Mouse (Mus musculus): ENCODE data around the gene Adcy4. TPM values are rescaled to one million over a fixed set of nuclear protein-coding genes. Genes with fewer than 3 reads are reported as not detected.

The Adcy4 gene
- polyA plus RNA-seq, 1 experiment from 2014 or later: 10.4 TPM

- peak; percentile 8 for ATAC-seq (ENCODE audit: low FRiP score, low TSS enrichment)
- Histone ChIP-seq H3K27ac (ENCODE audit: low read depth, low read length) (peak overlapping the region; percentile 97), H3K4me2 (replicated peaks; ENCODE audit: low read depth, low read length) (peak overlapping the region; percentile 81), H3K9me3 (ENCODE audit: control insufficient read depth, low read length) (no peaks in the 10 kb centered on the region), H3K36me3 (ENCODE audit: control insufficient read depth, insufficient read depth, low read length) (peaks cover 10% of the 10 kb centered on the region), H3K27me3 (ENCODE audit: control insufficient read depth, insufficient read depth, low read length) (no peaks in the 10 kb centered on the region), H3K9ac (ENCODE audit: low read depth, low read length) (peak overlapping the region; percentile 80), H3K4me1 (ENCODE audit: control insufficient read depth, insufficient read depth, low read length) (peaks cover 31% of the 10 kb centered on the region), H3K4me3 (ENCODE audit: low read length) (peak overlapping the region; percentile 83)
- under 1% methylated on average over 29 of the region's 32 CpGs for WGBS
These were observed 40.8 kb upstream of the Adcy4 start for GRCm38 (mm10) chr14:55824481-55825215.

- Histone ChIP-seq H3K36me3 (ENCODE audit: control insufficient read depth, insufficient read depth, low read length) (peaks cover 4% of the 10 kb centered on the region), H3K27ac (ENCODE audit: low read depth, low read length) (peak overlapping the region; percentile 97), H3K27me3 (ENCODE audit: control insufficient read depth, insufficient read depth, low read length) (no peaks in the 10 kb centered on the region), H3K9me3 (ENCODE audit: control insufficient read depth, low read length) (no peaks in the 10 kb centered on the region), H3K4me2 (replicated peaks; ENCODE audit: low read depth, low read length) (peak overlapping the region; percentile 81), H3K4me1 (ENCODE audit: control insufficient read depth, insufficient read depth, low read length) (peaks cover 26% of the 10 kb centered on the region), H3K4me3 (ENCODE audit: low read length) (peak overlapping the region; percentile 83), H3K9ac (ENCODE audit: low read depth, low read length) (peak overlapping the region; percentile 80; the same call in 1 of the 2 replicates)
- WGBS: 0% methylated on average over 10 of the region's 10 CpGs
- ATAC-seq (ENCODE audit: low FRiP score, low TSS enrichment): peak; percentile 5; the same call in 1 of the 2 replicates
These were observed 40.1 kb upstream of the Adcy4 start for GRCm38 (mm10) chr14:55824001-55824480.

GRCm38 (mm10) chr14:55822991-55823762 is 39.3 kb upstream of the Adcy4 start, which contains the start of gene Nfatc4:
Gene Nfatc4 (plus strand): TSS chr14:55823144.
- Histone ChIP-seq H3K4me2 (replicated peaks; ENCODE audit: low read depth, low read length) (peak within 1 kb of the TSS; percentile 81), H3K27ac (ENCODE audit: low read depth, low read length) (peak within 1 kb of the TSS; percentile 97), H3K4me3 (ENCODE audit: low read length) (peak within 1 kb of the TSS; percentile 83), H3K27me3 (ENCODE audit: control insufficient read depth, insufficient read depth, low read length) (no peaks in the 10 kb centered on the region), H3K9ac (ENCODE audit: low read depth, low read length) (peak within 1 kb of the TSS; percentile 80), H3K4me1 (ENCODE audit: control insufficient read depth, insufficient read depth, low read length) (peaks cover 18% of the 10 kb centered on the region), H3K9me3 (ENCODE audit: control insufficient read depth, low read length) (no peaks in the 10 kb centered on the region), H3K36me3 (ENCODE audit: control insufficient read depth, insufficient read depth, low read length) (no peaks in the 10 kb centered on the region; the same call in 1 of the 2 replicates)
- WGBS: 1% methylated on average over 31 of the region's 46 CpGs
- peak; percentile 90 for ATAC-seq (ENCODE audit: low FRiP score, low TSS enrichment)

- Histone ChIP-seq H3K4me1 (ENCODE audit: control insufficient read depth, insufficient read depth, low read length) (peaks cover 15% of the 10 kb centered on the region), H3K4me3 (ENCODE audit: low read length) (peak overlapping the region; percentile 83), H3K4me2 (replicated peaks; ENCODE audit: low read depth, low read length) (peak overlapping the region; percentile 81), H3K27me3 (ENCODE audit: control insufficient read depth, insufficient read depth, low read length) (no peaks in the 10 kb centered on the region), H3K9ac (ENCODE audit: low read depth, low read length) (peak overlapping the region; percentile 80; the same call in 1 of the 2 replicates), H3K9me3 (ENCODE audit: control insufficient read depth, low read length) (no peaks in the 10 kb centered on the region), H3K36me3 (ENCODE audit: control insufficient read depth, insufficient read depth, low read length) (no peaks in the 10 kb centered on the region; the same call in 1 of the 2 replicates), H3K27ac (ENCODE audit: low read depth, low read length) (peak overlapping the region; percentile 97)
- no peak for ATAC-seq (ENCODE audit: low FRiP score, low TSS enrichment)
- 5% methylated on average over 13 of the region's 13 CpGs for WGBS
These were observed 38.6 kb upstream of the Adcy4 start for GRCm38 (mm10) chr14:55822435-55822990.

- H3K36me3 ChIP-seq (ENCODE audit: control insufficient read depth, insufficient read depth, low read length): no peaks in the 10 kb centered on the region
- H3K4me3 ChIP-seq (ENCODE audit: low read length): no peak overlapping the region
- no peak overlapping the region for H3K27ac ChIP-seq (ENCODE audit: low read depth, low read length)
- no peak overlapping the region for H3K4me2 ChIP-seq (replicated peaks; ENCODE audit: low read depth, low read length)
- H3K4me1 ChIP-seq (ENCODE audit: control insufficient read depth, insufficient read depth, low read length): 0 out of 2 replicates have a peak, but pooled peaks cover 4% of the 10 kb centered on the region
- no peaks in the 10 kb centered on the region for H3K9me3 ChIP-seq (ENCODE audit: control insufficient read depth, low read length)
- ATAC-seq (ENCODE audit: low FRiP score, low TSS enrichment): no peak
- 89% methylated on average over 9 of the region's 9 CpGs for WGBS
- H3K27me3 ChIP-seq (ENCODE audit: control insufficient read depth, insufficient read depth, low read length): no peaks in the 10 kb centered on the region
- H3K9ac ChIP-seq (ENCODE audit: low read depth, low read length): no peak overlapping the region
These were observed 36.7 kb upstream of the Adcy4 start for GRCm38 (mm10) chr14:55820576-55820975.

- Histone ChIP-seq H3K9me3 (ENCODE audit: control insufficient read depth, low read length) (no peaks in the 10 kb centered on the region), H3K4me2 (replicated peaks; ENCODE audit: low read depth, low read length) (no peak overlapping the region)
- WGBS: 82% methylated on average over 7 of the region's 7 CpGs
These were observed 36.0 kb upstream of the Adcy4 start for GRCm38 (mm10) chr14:55819845-55820405.

DNA sequence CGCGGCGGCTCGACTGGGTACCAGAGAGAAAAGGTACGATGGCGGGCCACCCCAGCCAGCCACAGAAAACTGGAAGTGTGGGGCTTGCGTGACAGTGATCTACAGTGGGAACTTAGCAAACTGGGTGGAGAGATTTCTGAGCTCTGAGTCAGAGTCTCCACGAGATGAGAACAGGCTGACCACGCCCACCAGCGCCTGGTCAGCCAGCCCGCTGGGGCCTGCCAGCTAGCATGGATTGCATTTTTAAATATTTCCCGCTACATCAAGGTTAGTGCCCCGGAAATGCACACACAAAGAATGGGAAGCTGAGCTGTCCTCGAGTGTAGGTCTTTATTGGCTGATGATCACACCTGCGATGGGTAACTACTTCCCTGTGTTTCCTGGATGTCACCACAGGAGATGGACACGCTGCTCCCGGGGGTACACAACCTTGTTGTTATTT is 31.4 kb upstream of the Adcy4 start:
- peak; percentile 81 for ATAC-seq (ENCODE audit: low FRiP score, low TSS enrichment)
- Histone ChIP-seq H3K36me3 (ENCODE audit: control insufficient read depth, insufficient read depth, low read length) (no peaks in the 10 kb centered on the region), H3K4me1 (ENCODE audit: control insufficient read depth, insufficient read depth, low read length) (no peaks in the 10 kb centered on the region), H3K27me3 (ENCODE audit: control insufficient read depth, insufficient read depth, low read length) (no peaks in the 10 kb centered on the region), H3K4me3 (ENCODE audit: low read length) (peak overlapping the region; percentile 48), H3K9me3 (ENCODE audit: control insufficient read depth, low read length) (no peaks in the 10 kb centered on the region), H3K4me2 (replicated peaks; ENCODE audit: low read depth, low read length) (peak overlapping the region; percentile 68), H3K27ac (ENCODE audit: low read depth, low read length) (no peak overlapping the region), H3K9ac (ENCODE audit: low read depth, low read length) (peak overlapping the region; percentile 52; the same call in 1 of the 2 replicates)
- 31% methylated on average over 17 of the region's 17 CpGs for WGBS

More at GRCm38 (mm10) chr14:55819845-55820405, 36.0 kb upstream of the Adcy4 start:
- Histone ChIP-seq H3K27me3 (ENCODE audit: control insufficient read depth, insufficient read depth, low read length) (no peaks in the 10 kb centered on the region), H3K27ac (ENCODE audit: low read depth, low read length) (no peak overlapping the region), H3K9ac (ENCODE audit: low read depth, low read length) (no peak overlapping the region), H3K4me3 (ENCODE audit: low read length) (no peak overlapping the region), H3K36me3 (ENCODE audit: control insufficient read depth, insufficient read depth, low read length) (no peaks in the 10 kb centered on the region), H3K4me1 (ENCODE audit: control insufficient read depth, insufficient read depth, low read length) (0 out of 2 replicates have a peak, but pooled peaks cover 4% of the 10 kb centered on the region)
- no peak for ATAC-seq (ENCODE audit: low FRiP score, low TSS enrichment)

DNA sequence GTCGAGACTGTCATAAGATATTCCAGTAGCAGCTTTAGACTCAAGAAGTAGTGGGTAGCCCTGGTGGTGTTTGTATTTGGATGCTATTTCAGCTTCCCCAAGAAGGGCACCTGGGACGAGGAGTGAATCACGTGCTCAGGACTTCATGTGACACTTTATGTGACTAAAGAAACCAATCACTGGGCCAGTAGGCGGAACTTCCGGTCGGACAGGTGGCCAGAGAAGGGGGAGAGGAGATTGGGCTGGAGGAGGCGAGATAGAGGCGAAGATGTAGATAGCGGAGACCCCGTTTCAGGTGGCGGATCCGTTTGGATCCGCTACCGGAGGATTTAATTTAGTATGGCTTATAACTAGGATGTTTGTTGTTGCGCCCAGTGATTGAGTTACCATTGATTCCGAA is 31.0 kb upstream of the Adcy4 start:
- ATAC-seq (ENCODE audit: low FRiP score, low TSS enrichment): peak; percentile 68; the same call in 1 of the 2 replicates
- Histone ChIP-seq H3K36me3 (ENCODE audit: control insufficient read depth, insufficient read depth, low read length) (no peaks in the 10 kb centered on the region), H3K9me3 (ENCODE audit: control insufficient read depth, low read length) (no peaks in the 10 kb centered on the region), H3K4me1 (ENCODE audit: control insufficient read depth, insufficient read depth, low read length) (no peaks in the 10 kb centered on the region), H3K4me2 (replicated peaks; ENCODE audit: low read depth, low read length) (peak overlapping the region; percentile 68), H3K27ac (ENCODE audit: low read depth, low read length) (no peak overlapping the region), H3K9ac (ENCODE audit: low read depth, low read length) (peak overlapping the region; percentile 52; the same call in 1 of the 2 replicates), H3K4me3 (ENCODE audit: low read length) (peak overlapping the region; percentile 48), H3K27me3 (ENCODE audit: control insufficient read depth, insufficient read depth, low read length) (no peaks in the 10 kb centered on the region)
- WGBS: 24% methylated on average over 16 of the region's 16 CpGs

All from kidney, embryonic 14.5 days (tissue).